Mouse (Mus musculus) liver, embryonic 16.5 days (tissue): Measurements from ENCODE around the gene Sap30l. TPM values are rescaled to one million over a fixed set of nuclear protein-coding genes. Genes with fewer than 3 reads are reported as not detected.
"Not testable (repeated sequence)": the region's sequence is repeated elsewhere in the genome, so short reads cannot be mapped to it uniquely, and the experiment has no call there.

Source experiments
- ATAC-seq: fragments of 200-750 bp; cut with Nextera tagmentation; 2 replicates; pipeline ENCODE4 v1.8.0; 2017; ENCODE audit warnings: low read depth, mild to moderate bottlenecking, moderate number of reproducible peaks, moderate library complexity
- H3K27ac ChIP-seq: fragments of 300-500 bp; sonication (generic); 2 replicates; pipeline ENCODE4 v1.5.1; 2014; ENCODE audit warnings: mild to moderate bottlenecking, low read length
- H3K27me3 ChIP-seq: fragments of 300-500 bp; sonication (generic); 2 replicates; pipeline ENCODE4 v1.6.1; 2014; ENCODE audit warnings: low read depth, low read length, mixed read lengths; ENCODE audit not compliant: control insufficient read depth, insufficient read depth
- H3K36me3 ChIP-seq: fragments of 300-500 bp; sonication (generic); 2 replicates; pipeline ENCODE4 v1.6.1; 2014; ENCODE audit warnings: mild to moderate bottlenecking; ENCODE audit not compliant: control insufficient read depth, insufficient read depth
- H3K4me1 ChIP-seq: fragments of 300-500 bp; sonication (generic); 2 replicates; pipeline ENCODE4 v1.6.1; 2014; ENCODE audit warnings: low read depth, low read length, mixed read lengths; ENCODE audit not compliant: control insufficient read depth
- H3K4me2 ChIP-seq: fragments of 300-500 bp; sonication (generic); 2 replicates; pipeline ENCODE4 v1.6.1; 2014; ENCODE audit warnings: low read depth, low read length, mixed read lengths
- H3K4me3 ChIP-seq: fragments of 300-500 bp; sonication (generic); 2 replicates; pipeline ENCODE4 v1.5.1; 2014; ENCODE audit warnings: low read depth, mild to moderate bottlenecking, low read length
- H3K9ac ChIP-seq: fragments of 300-500 bp; sonication (generic); 2 replicates; pipeline ENCODE4 v1.6.1; 2014; ENCODE audit warnings: low read depth, low read length
- H3K9me3 ChIP-seq: fragments of 300-500 bp; sonication (generic); replicated peaks from 2 replicates; pipeline ENCODE4 v1.6.1; 2016; ENCODE audit warnings: low read length; ENCODE audit not compliant: control insufficient read depth
- WGBS: fragments of 180-500 bp; shearing (Covaris S2); extraction: QIAGEN DNeasy Blood & Tissue Kit; methylation state at CpG from one replicate; pipeline ENCODE4 v1.1.7; 2014; ENCODE audit not compliant: insufficient replicate concordance; 5-methylcytosine and 5-hydroxymethylcytosine counted together
- polyA plus RNA-seq: library from polyadenylated mRNA; unstranded; fragments of >200 nt; fragmentation: Nextera tagmentation; extraction: Ambion mirVana; gene quantifications from 2 replicates; pipeline ENCODE4 v1.2.1, GENCODE M21; 2015

Sap30l gene
- polyA plus RNA-seq, 1 experiment from 2014 or later: 1.9 TPM

DNA sequence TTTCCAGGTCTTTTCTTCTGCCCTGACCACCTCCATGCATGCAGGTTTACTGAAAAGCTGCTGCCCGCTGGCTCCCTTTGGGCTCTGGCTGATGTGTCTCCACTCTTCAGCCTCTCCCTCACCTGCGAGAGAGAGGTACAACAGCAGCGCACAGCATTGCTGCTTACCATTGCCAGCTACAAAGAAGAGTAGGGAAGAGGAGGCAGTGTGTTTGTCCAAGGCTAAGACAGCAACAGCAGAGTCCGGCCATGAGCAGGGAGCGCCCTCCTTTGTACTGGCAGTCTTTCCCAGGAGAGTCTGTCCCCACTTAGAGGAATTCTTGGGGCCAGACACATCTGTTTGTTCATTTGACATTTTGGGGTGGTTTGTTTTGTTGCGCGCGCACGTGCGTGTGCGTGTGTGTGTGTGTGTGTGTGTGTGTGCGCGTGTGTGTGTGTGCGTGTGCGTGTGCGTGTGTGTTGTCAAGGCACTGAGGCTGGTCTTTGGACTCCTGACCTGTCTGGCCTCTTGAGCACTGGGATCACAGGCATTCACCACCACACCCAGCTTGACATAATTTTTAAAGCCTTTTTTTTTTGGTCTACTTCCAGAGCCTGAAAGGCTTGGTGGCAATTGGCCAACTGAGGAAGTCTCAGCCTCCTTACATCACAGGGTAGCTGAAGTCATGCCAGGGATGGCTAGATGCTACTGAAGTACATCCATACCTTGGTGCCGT, 7.7 kb downstream of the Sap30l start:
- WGBS: 90% methylated on average over 17 of the region's 17 CpGs
- H3K4me2 ChIP-seq: no peak overlapping the region
- no peaks in the 10 kb centered on the region for H3K27me3 ChIP-seq
- ATAC-seq: no peak
- H3K36me3 ChIP-seq: no peaks in the 10 kb centered on the region
- H3K4me3 ChIP-seq: no peak overlapping the region
- no peaks in the 10 kb centered on the region for H3K9me3 ChIP-seq
- H3K27ac ChIP-seq: no peak overlapping the region
- H3K4me1 ChIP-seq: peaks cover 3% of the 10 kb centered on the region; the same call in 1 of the 2 replicates
- no peak overlapping the region for H3K9ac ChIP-seq

DNA sequence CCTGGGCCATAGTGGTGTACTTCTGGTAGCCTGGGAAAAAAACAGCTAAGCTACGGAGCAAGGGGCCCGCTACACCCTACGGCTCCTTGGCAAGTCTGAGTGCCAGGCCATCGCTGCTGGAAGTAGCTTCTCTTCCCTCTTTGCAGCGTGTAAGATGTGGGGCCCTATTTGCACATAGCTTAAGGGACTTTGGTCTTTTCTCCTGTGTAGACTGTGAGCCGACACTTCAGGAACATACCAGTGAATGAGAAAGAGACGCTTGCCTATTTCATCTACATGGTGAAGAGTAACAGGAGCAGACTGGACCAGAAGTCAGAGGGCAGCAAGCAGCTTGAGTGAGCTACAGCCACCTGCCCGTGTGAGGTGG, 8.3 kb downstream of the Sap30l start:
- ATAC-seq: no peak
- WGBS: 83% methylated on average over 8 of the region's 8 CpGs
- Histone ChIP-seq H3K4me3 (no peak overlapping the region), H3K4me2 (no peak overlapping the region), H3K27ac (no peak overlapping the region), H3K27me3 (no peaks in the 10 kb centered on the region), H3K9ac (no peak overlapping the region), H3K4me1 (peaks cover 3% of the 10 kb centered on the region; the same call in 1 of the 2 replicates), H3K36me3 (no peaks in the 10 kb centered on the region), H3K9me3 (no peaks in the 10 kb centered on the region)

DNA sequence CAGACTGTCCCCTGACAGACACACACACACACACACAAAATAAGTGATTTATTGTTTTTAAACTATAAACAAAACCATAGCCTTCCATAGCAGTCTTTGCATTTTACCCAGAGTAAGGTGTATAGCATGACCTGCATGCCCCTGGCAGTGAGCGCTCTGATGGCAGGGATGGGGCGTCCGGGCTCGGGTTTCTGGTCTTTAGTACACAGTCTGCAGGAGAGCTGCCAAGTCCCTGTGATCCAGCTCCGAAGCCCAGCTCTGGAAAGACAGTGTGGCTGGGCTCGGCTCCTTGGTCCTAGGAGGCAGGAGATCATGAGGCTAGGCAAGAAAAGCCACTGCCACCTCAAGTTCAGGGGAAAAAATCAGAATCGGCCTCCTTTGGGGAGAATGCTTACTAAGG, 9.6 kb downstream of the Sap30l start:
- H3K36me3 ChIP-seq: no peaks in the 10 kb centered on the region
- ATAC-seq: no peak
- WGBS: 70% methylated on average over 7 of the region's 7 CpGs
- H3K4me2 ChIP-seq: no peak overlapping the region
- no peaks in the 10 kb centered on the region for H3K9me3 ChIP-seq
- H3K4me3 ChIP-seq: no peak overlapping the region
- no peak overlapping the region for H3K9ac ChIP-seq
- no peaks in the 10 kb centered on the region for H3K27me3 ChIP-seq
- no peak overlapping the region for H3K27ac ChIP-seq
- H3K4me1 ChIP-seq: peaks cover 3% of the 10 kb centered on the region; the same call in 1 of the 2 replicates

DNA sequence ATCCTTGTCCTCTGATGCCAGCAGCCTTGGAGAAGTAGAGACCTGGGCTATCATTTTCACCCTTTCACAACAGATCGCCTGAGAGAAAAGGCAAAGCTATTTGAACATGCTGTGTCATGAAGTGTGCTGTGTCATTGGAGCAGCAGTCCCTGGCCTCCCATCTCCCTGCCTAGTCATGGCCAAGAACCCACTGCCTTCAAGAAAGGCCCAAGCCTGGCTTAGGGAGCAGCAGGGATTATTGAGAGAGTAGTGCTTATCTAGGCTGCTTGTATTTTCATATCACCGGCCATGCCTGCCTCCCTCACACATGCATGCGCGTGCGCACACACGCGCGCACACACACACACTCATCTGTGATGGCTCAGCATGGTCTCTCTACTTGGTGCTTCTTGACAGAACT, 10.8 kb downstream of the Sap30l start:
- Histone ChIP-seq H3K9me3 (no peaks in the 10 kb centered on the region), H3K27ac (peak overlapping the region; percentile 66), H3K27me3 (no peaks in the 10 kb centered on the region), H3K4me1 (peaks cover 3% of the 10 kb centered on the region; the same call in 1 of the 2 replicates), H3K9ac (no peak overlapping the region), H3K4me3 (no peak overlapping the region), H3K4me2 (no peak overlapping the region), H3K36me3 (no peaks in the 10 kb centered on the region)
- 75% methylated on average over 8 of the region's 8 CpGs for WGBS
- peak; percentile 88 for ATAC-seq

DNA sequence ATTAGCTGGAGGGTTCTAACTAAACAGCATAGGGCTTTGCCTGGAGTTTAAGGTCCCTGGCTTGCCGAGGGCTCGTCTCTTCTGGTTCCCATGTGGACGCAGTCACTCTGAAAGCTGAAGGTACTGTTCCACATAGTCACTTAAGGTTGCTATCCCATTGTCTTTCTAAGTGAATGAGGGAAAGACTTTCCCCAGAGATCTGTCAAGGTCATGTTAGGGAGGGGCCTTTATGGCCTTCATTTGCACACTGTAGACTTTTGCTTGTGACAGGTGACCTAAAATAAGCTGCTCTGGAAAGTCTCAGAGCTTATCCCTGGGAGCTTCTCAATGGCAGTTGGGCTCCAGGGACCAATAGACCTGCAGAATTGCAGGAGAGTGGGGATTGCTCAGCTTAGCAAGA, 12.2 kb downstream of the Sap30l start:
- ATAC-seq: no peak
- no peak overlapping the region for H3K4me2 ChIP-seq
- H3K9me3 ChIP-seq: no peaks in the 10 kb centered on the region
- 71% methylated on average over 3 of the region's 3 CpGs for WGBS
- H3K9ac ChIP-seq: no peak overlapping the region
- H3K4me3 ChIP-seq: no peak overlapping the region
- peaks cover 3% of the 10 kb centered on the region; the same call in 1 of the 2 replicates for H3K4me1 ChIP-seq
- no peaks in the 10 kb centered on the region for H3K27me3 ChIP-seq
- no peaks in the 10 kb centered on the region for H3K36me3 ChIP-seq
- no peak overlapping the region for H3K27ac ChIP-seq

DNA sequence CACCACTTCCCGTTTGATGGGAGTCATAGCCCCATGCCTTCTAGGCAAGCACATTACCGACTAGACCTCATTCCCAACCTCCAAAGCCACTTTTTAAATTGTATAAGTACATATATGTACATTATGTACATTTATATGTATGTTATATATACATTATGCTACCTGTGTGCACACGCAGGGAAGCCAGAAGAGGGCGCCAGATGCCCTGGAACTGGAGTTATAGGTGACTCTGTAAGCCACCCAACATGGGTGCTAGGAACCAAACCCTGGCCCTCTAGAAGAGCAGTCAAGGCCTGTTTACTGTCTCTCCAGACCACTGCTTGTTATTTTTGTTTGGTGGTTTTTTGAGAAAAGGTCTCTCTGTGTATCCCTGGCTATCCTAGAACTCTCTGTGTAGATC, 16.8 kb downstream of the Sap30l start:
- Histone ChIP-seq H3K4me3 (no peak overlapping the region), H3K9me3 (no peaks in the 10 kb centered on the region), H3K4me1 (no peaks in the 10 kb centered on the region), H3K36me3 (no peaks in the 10 kb centered on the region), H3K27ac (no peak overlapping the region), H3K27me3 (no peaks in the 10 kb centered on the region), H3K9ac (no peak overlapping the region), H3K4me2 (no peak overlapping the region)
- no peak for ATAC-seq
- 62% methylated on average over 4 of the region's 4 CpGs for WGBS

DNA sequence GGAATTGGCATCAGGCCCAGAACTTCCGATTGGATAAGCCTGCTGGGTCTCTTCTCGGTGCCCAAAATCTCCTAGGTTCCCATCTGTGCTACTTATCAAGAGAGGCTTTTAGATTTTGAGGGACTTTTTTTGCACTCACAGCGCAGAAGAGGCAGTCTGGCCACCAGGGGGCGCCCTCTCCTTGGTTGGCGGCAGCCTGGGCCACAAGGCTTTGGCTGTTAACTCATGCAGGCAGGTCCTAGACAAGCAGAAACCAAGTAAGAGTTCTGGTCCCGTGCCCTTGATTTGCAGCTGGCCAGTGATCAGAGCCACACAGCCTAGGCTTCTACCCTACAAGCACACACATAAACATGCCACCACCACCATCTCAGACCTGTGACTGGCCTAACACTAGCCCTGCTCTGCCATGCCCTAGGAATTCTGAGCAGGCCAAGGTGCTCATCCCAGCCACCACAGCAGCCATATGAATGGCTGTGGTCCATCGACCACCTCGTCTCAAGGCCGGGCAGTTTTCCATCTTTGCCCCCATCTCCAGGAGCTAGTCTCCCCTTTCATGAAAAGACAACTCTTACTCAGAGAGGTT, 18.7 kb downstream of the Sap30l start:
- Histone ChIP-seq H3K27me3 (no peaks in the 10 kb centered on the region; the same call in 1 of the 2 replicates), H3K9ac (no peak overlapping the region), H3K36me3 (no peaks in the 10 kb centered on the region), H3K9me3 (no peaks in the 10 kb centered on the region), H3K4me1 (no peaks in the 10 kb centered on the region), H3K4me3 (no peak overlapping the region), H3K4me2 (no peak overlapping the region), H3K27ac (no peak overlapping the region)
- no peak for ATAC-seq
- 18% methylated on average over 9 of the region's 9 CpGs for WGBS

DNA sequence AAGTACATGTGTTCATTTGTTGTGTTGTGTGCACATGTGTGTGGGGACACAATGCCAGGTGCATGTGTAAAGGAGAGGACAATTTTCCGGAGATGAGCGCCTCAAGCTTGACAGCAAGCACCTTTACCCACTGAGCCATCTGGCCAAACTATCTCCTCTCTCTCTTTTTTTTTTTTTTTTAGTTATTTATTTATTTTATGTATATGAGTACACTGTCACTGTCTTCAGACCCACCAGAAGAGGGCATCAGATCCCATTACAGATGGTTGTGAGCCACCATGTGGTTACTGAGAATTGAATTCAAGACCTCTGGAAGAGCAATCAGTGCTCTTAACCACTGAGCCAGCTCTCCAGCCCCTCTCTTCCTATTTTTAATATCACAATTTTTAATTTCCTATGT, 21.7 kb downstream of the Sap30l start:
- H3K9me3 ChIP-seq, H3K9ac ChIP-seq, H3K4me3 ChIP-seq, ATAC-seq, H3K4me2 ChIP-seq, H3K4me1 ChIP-seq, H3K36me3 ChIP-seq, H3K27ac ChIP-seq: not testable (repeated sequence)
- H3K27me3 ChIP-seq: peaks cover 25% of the 10 kb centered on the region
- 76% methylated on average over 2 of the region's 2 CpGs for WGBS

DNA sequence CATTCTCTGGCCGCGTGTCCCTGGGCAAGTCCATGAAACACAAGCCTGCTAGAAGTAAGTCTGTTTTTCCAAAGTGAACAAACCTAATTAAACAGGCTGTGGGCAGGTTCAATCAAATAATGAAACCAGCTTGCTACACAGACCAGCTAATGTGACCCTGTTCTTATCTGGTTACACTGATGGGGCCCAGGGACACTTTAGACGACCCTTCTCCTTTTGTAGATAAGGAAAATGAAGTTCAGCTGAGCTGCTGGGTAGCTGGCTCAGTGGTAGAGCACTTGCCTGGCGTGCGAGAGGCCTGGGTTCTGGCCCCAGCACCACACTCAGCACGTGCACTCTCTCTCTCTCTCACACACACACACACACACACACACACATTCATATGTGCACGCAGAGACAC, 22.3 kb downstream of the Sap30l start:
- H3K27me3 ChIP-seq: peaks cover 31% of the 10 kb centered on the region
- no peaks in the 10 kb centered on the region for H3K9me3 ChIP-seq
- 37% methylated on average over 7 of the region's 7 CpGs for WGBS
- no peak overlapping the region for H3K27ac ChIP-seq
- H3K4me3 ChIP-seq: no peak overlapping the region
- H3K4me2 ChIP-seq: no peak overlapping the region
- H3K9ac ChIP-seq: no peak overlapping the region
- ATAC-seq: no peak
- no peaks in the 10 kb centered on the region; the same call in 1 of the 2 replicates for H3K4me1 ChIP-seq
- H3K36me3 ChIP-seq: no peaks in the 10 kb centered on the region
